Mouse (Mus musculus) midbrain, embryonic 16.5 days (tissue): ENCODE measurements around the gene Klrb1a. TPM values are rescaled to one million over a fixed set of nuclear protein-coding genes. Genes with fewer than 3 reads are reported as not detected.
"Not testable (repeated sequence)": the region's sequence is repeated elsewhere in the genome, so short reads cannot be mapped to it uniquely, and the experiment has no call there.

Experiments
- ATAC-seq: fragments of 200-750 bp; cut with Nextera tagmentation; 2 replicates; pipeline ENCODE4 v1.8.0; 2017; ENCODE audit warnings: moderate TSS enrichment
- H3K27ac ChIP-seq: fragments of 300-500 bp; sonication (generic); 2 replicates; pipeline ENCODE4 v1.5.1; 2014; ENCODE audit warnings: mild to moderate bottlenecking, low read length, mixed read lengths
- H3K27me3 ChIP-seq: fragments of 300-500 bp; sonication (generic); 2 replicates; pipeline ENCODE4 v1.6.1; 2014; ENCODE audit warnings: low read depth, low read length, mixed read lengths; ENCODE audit not compliant: control insufficient read depth, insufficient read depth
- H3K36me3 ChIP-seq: fragments of 300-500 bp; sonication (generic); 2 replicates; pipeline ENCODE4 v1.6.1; 2014; ENCODE audit warnings: mild to moderate bottlenecking, low read length, moderate library complexity, mixed read lengths; ENCODE audit not compliant: control insufficient read depth, insufficient read depth
- H3K4me1 ChIP-seq: fragments of 300-500 bp; sonication (generic); 2 replicates; pipeline ENCODE4 v1.6.1; 2014; ENCODE audit warnings: mild to moderate bottlenecking, low read length, mixed read lengths; ENCODE audit not compliant: control insufficient read depth, insufficient read depth
- H3K4me2 ChIP-seq: fragments of 300-500 bp; sonication (generic); 2 replicates; pipeline ENCODE4 v1.6.1; 2014; ENCODE audit warnings: mild to moderate bottlenecking, low read length, mixed read lengths
- H3K4me3 ChIP-seq: fragments of 300-500 bp; sonication (generic); 2 replicates; pipeline ENCODE4 v1.5.1; 2014; ENCODE audit warnings: low read depth, mild to moderate bottlenecking, low read length, moderate library complexity, mixed read lengths
- H3K9ac ChIP-seq: fragments of 300-500 bp; sonication (generic); 2 replicates; pipeline ENCODE4 v1.6.1; 2014; ENCODE audit warnings: low read depth, low read length, mixed read lengths
- H3K9me3 ChIP-seq: fragments of 300-500 bp; sonication (generic); replicated peaks from 2 replicates; pipeline ENCODE4 v1.6.1; 2014; ENCODE audit warnings: mild to moderate bottlenecking, low read length, mixed read lengths; ENCODE audit not compliant: control insufficient read depth, poor library complexity, severe bottlenecking
- WGBS: fragments of 180-500 bp; shearing (Covaris S2); extraction: QIAGEN DNeasy Blood & Tissue Kit; methylation state at CpG from one replicate; pipeline ENCODE4 v1.1.7; 2014; 5-methylcytosine and 5-hydroxymethylcytosine counted together
- polyA plus RNA-seq: library from polyadenylated mRNA; unstranded; fragments of >200 nt; fragmentation: Nextera tagmentation; extraction: Ambion mirVana; gene quantifications from 2 replicates; pipeline ENCODE4 v1.2.1, GENCODE M21; 2015

Klrb1a gene
- not detected in 2 replicates for polyA plus RNA-seq

DNA sequence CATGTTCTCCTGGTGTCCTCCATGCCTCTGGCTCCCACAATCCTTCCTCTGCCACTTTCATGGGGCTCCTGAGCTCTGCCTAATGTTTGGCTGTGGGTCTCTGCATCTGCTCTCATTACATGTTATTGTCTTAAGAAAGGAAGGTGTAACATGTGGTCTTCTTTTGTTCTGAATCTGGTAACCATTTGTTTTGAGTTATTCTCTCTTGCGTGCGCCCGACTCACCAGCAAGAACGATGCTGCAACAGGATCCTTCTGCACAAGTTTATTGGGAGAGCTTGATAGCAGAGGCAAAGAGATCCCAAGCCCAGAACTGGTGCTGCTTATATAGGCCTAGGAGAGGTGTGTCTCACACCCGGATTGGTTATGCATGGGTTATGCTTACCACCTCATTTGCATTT lies at the start of gene Klrb1a:
TSS of gene Klrb1a (minus strand) at position 101 of the 400 bp plus-strand sequence.
- not testable (repeated sequence) for H3K27ac ChIP-seq, H3K36me3 ChIP-seq, ATAC-seq, H3K4me1 ChIP-seq, H3K9me3 ChIP-seq, H3K4me3 ChIP-seq, H3K27me3 ChIP-seq, H3K9ac ChIP-seq, H3K4me2 ChIP-seq
- 97% methylated on average over 5 of the region's 5 CpGs for WGBS

DNA sequence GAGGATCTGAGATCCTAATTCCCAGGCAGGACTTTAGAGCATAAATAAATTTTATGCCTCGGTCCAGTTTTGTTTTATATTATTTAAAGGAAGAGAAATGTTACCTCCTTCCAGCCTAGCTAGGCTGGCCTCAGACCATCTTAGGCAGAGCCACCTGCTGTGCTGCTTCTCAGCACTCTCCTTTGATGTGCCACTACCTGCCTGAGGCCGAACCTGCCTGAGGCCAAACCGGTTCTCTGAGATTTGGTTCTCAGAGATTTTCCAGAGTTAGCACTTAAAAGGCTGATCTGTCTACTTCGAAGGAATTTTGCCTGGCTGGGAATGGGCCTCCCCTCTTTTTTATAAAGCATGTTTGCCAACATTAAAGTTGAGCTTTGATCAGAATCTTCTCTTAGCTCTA lies 46.6 kb upstream of the Klrb1a start:
- Histone ChIP-seq H3K27ac (no peak overlapping the region), H3K4me2 (no peak overlapping the region), H3K36me3 (no peaks in the 10 kb centered on the region), H3K9me3 (no peaks in the 10 kb centered on the region), H3K9ac (no peak overlapping the region), H3K4me3 (no peak overlapping the region), H3K27me3 (no peaks in the 10 kb centered on the region), H3K4me1 (no peaks in the 10 kb centered on the region)
- ATAC-seq: no peak
- WGBS: 64% methylated on average over 4 of the region's 4 CpGs

DNA sequence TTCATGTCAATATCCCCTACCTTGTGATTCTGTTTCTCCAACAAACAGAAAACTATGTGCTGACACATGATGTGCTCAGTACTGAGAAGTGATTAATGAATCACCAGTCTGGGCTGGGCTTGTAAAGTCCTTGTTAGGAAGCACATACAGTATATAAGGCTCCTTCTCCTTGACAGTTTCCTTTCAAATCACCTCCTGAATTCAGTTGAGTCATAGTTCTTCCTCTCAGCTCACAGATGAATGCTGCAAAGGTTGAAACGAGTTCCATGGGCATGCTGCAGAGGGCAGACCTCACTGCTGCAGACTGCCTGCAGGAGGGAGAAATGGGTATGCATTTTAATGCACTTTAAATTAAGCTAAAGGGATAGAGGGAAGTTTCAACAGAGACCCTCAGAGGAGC lies 38.9 kb upstream of the Klrb1a start, which contains the start of gene Clec2h:
TSS of gene Clec2h (plus strand) at position 180 of the 400 bp plus-strand sequence.
- Histone ChIP-seq H3K4me2 (no peak within 1 kb of the TSS), H3K4me1 (no peaks in the 10 kb centered on the region), H3K9me3 (no peaks in the 10 kb centered on the region), H3K27ac (no peak within 1 kb of the TSS), H3K9ac (no peak within 1 kb of the TSS), H3K36me3 (no peaks in the 10 kb centered on the region), H3K4me3 (no peak within 1 kb of the TSS), H3K27me3 (no peaks in the 10 kb centered on the region)
- 9% methylated on average over 1 of the region's 1 CpGs for WGBS
- ATAC-seq: no peak

DNA sequence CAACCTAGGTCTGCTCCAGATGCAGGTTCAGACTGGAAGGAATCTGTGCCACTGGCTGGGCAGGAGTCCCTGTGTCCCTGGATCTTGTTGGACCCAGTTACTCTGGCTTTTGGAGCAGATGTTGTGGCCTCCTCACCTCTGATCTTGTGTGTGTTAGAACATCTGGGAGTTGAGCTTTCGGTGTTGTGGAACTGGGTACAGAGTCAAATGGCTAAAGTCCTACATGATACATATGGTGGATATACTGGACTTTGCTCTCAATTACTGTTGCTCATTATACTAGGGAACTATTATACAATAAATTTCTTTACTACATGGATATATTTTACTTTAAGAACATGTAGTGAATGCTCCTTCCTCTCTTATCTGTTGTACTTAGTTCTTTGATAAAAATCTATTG lies 37.9 kb upstream of the Klrb1a start:
- H3K4me3 ChIP-seq: no peak overlapping the region
- H3K9ac ChIP-seq: no peak overlapping the region
- H3K9me3 ChIP-seq: no peaks in the 10 kb centered on the region
- H3K27ac ChIP-seq: no peak overlapping the region
- no peak for ATAC-seq
- WGBS: 90% methylated on average over 1 of the region's 1 CpGs
- H3K27me3 ChIP-seq: no peaks in the 10 kb centered on the region
- H3K4me2 ChIP-seq: no peak overlapping the region
- H3K36me3 ChIP-seq: no peaks in the 10 kb centered on the region
- H3K4me1 ChIP-seq: no peaks in the 10 kb centered on the region

DNA sequence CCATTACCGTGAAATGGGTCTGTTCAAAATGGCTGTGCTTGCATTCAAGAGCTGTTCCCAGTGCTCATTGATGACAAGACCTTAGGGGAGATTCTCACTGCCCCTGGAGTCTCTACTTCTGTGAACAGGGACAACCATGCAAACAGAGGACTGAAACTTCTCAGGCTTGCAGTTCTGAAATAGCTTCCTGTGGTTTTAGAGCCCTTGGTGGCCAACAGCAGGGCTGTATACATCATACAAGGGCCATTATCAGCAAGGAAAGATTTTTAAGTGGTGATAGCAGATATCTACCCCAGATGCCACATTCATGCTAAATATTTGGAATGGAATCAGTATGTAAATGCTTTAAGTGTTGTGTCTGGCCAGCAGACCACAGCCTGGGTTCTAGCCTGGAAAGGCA lies 29.6 kb upstream of the Klrb1a start:
- WGBS: 97% methylated on average over 1 of the region's 1 CpGs

DNA sequence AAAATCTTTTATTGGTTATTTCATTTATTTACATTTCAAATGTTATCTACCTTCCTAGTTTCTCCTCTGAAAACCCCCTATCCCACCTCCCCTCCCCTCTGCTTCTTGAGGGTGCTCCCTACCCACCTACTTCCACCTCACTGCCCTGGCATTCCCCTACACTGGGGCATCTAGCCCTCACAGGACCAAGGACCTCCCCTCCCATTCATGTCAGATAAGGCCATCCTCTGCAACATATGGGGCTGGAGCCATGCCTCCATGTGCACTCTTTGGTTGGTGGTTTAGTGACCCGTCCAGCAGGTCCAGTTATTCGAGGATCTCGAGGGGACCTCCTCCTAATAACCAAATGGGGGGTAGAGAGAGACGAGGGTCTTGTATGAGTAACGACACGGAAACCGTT lies 27.5 kb upstream of the Klrb1a start:
- H3K27me3 ChIP-seq, H3K36me3 ChIP-seq, H3K9me3 ChIP-seq, H3K27ac ChIP-seq, H3K4me3 ChIP-seq, H3K4me1 ChIP-seq, ATAC-seq, H3K9ac ChIP-seq, H3K4me2 ChIP-seq: not testable (repeated sequence)
- WGBS: 84% methylated on average over 4 of the region's 7 CpGs

More for the DNA sequence above, 29.6 kb upstream of the Klrb1a start:
- H3K36me3 ChIP-seq: no peaks in the 10 kb centered on the region
- H3K9me3 ChIP-seq: no peaks in the 10 kb centered on the region
- no peak overlapping the region for H3K4me3 ChIP-seq
- no peaks in the 10 kb centered on the region for H3K4me1 ChIP-seq
- no peak for ATAC-seq
- no peak overlapping the region for H3K9ac ChIP-seq
- no peak overlapping the region for H3K27ac ChIP-seq
- no peak overlapping the region for H3K4me2 ChIP-seq
- H3K27me3 ChIP-seq: no peaks in the 10 kb centered on the region

DNA sequence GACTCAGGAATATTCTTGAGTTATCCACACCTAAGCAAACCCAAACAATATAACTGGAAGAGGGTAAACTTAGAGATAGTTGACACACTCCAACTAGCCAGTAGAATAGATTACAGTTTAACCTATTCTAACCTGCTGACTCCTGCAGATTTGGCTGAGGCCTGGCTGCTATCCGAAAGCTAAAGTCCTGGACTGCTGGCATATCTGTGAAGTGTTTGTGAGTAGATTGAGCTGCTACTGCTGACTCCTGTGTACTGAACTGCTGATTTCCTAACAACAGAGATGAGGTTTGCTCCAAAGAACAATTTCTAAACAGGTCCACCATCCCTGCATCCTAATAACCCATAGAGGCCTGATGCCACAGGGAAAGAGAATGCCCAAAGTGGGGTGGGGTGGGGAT lies 26.9 kb upstream of the Klrb1a start:
- no peak for ATAC-seq
- H3K9ac ChIP-seq: no peak overlapping the region
- no peaks in the 10 kb centered on the region for H3K27me3 ChIP-seq
- no peaks in the 10 kb centered on the region for H3K9me3 ChIP-seq
- H3K4me2 ChIP-seq: no peak overlapping the region
- 89% methylated on average over 1 of the region's 1 CpGs for WGBS
- H3K36me3 ChIP-seq: no peaks in the 10 kb centered on the region
- no peaks in the 10 kb centered on the region for H3K4me1 ChIP-seq
- no peak overlapping the region for H3K4me3 ChIP-seq
- no peak overlapping the region for H3K27ac ChIP-seq

DNA sequence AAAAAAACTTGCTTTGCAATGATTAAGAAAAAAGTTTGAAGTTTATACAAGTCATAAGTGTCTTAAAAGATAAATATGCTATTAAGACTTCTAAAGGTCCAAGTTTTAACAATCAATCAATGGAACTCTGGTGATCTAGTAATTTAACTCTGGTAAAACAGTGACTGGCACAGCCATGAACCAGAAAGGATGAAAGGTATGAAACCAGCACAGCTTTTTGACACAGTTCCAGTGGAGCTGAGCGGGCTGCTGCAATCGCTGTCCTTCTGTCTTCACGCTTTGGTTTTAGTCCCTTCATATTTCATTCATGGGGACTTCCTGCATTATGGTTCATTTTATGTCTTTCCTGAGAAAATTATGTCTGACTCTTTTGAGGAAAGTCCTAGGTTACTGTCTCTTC lies 26.3 kb upstream of the Klrb1a start:
- no peaks in the 10 kb centered on the region for H3K4me1 ChIP-seq
- H3K4me3 ChIP-seq: no peak overlapping the region
- H3K27me3 ChIP-seq: no peaks in the 10 kb centered on the region
- H3K9ac ChIP-seq: no peak overlapping the region
- no peak overlapping the region for H3K27ac ChIP-seq
- no peak for ATAC-seq
- no peak overlapping the region for H3K4me2 ChIP-seq
- 93% methylated on average over 3 of the region's 3 CpGs for WGBS
- no peaks in the 10 kb centered on the region for H3K36me3 ChIP-seq
- H3K9me3 ChIP-seq: no peaks in the 10 kb centered on the region

DNA sequence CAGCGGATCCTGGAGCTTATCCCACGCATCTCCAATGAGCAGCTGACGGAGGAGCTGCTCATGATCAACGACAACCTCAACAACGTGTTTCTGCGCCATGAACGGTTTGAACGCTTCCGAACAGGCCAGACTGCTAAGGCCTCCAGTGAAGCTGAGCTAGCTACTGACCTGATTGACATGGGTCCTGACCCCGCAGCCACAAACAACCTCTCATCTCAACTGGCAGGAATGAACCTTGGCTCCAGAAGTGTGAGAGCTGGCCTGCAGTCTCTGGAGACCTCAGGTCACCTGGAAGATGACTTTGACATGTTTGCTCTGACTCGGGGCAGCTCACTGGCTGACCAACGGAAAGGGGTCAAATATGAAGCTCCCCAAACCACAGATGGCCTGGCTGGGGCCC lies 22.4 kb upstream of the Klrb1a start:
- H3K27ac ChIP-seq, H3K9ac ChIP-seq, H3K27me3 ChIP-seq, H3K36me3 ChIP-seq, ATAC-seq, H3K4me3 ChIP-seq, H3K9me3 ChIP-seq, H3K4me1 ChIP-seq, H3K4me2 ChIP-seq: not testable (repeated sequence)
- WGBS: 93% methylated on average over 12 of the region's 12 CpGs

DNA sequence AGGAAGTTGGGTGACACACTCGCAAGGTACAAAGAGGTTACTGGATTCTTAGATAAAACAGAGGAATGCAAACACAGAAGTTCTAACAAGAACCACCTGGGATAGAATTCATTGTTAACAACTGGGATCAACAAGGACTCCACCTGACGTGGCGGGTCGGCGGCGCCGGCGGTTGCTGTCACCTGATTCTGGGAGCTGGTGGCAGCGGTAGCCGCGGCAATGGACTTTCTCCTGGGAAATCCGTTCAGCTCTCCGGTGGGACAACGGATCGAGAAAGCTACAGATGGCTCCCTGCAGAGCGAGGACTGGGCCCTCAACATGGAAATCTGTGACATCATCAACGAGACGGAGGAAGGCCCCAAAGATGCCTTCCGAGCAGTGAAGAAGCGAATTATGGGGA lies 21.4 kb upstream of the Klrb1a start:
- 97% methylated on average over 20 of the region's 20 CpGs for WGBS
- not testable (repeated sequence) for ATAC-seq, H3K27me3 ChIP-seq, H3K27ac ChIP-seq, H3K9ac ChIP-seq, H3K4me3 ChIP-seq, H3K4me1 ChIP-seq, H3K9me3 ChIP-seq, H3K4me2 ChIP-seq, H3K36me3 ChIP-seq
